Mouse (Mus musculus) hindbrain, postnatal 0 days (tissue): ENCODE results near the gene Map4k1. TPM values are rescaled to one million over a fixed set of nuclear protein-coding genes. Genes with fewer than 3 reads are reported as not detected.

Experiments used
- ATAC-seq: fragments of 200-750 bp; cut with Nextera tagmentation; 2 replicates; pipeline ENCODE4 v1.8.0; 2017; ENCODE audit warnings: mild to moderate bottlenecking, moderate TSS enrichment, moderate library complexity
- DNase-seq: peaks from one replicate; pipeline ENCODE4 v3.0.0-alpha.2; 2015; ENCODE audit warnings: low spot score
- H3K27ac ChIP-seq: fragments of 300-500 bp; sonication (generic); 2 replicates; pipeline ENCODE4 v1.5.1; 2014; ENCODE audit warnings: mild to moderate bottlenecking
- H3K27me3 ChIP-seq: fragments of 300-500 bp; sonication (generic); 2 replicates; pipeline ENCODE4 v1.6.1; 2014; ENCODE audit warnings: low read length, mixed read lengths; ENCODE audit not compliant: insufficient read depth
- H3K36me3 ChIP-seq: fragments of 300-500 bp; sonication (generic); 2 replicates; pipeline ENCODE4 v1.6.1; 2014; ENCODE audit warnings: low read length, mixed read lengths; ENCODE audit not compliant: insufficient read depth
- H3K4me1 ChIP-seq: fragments of 300-500 bp; sonication (generic); 2 replicates; pipeline ENCODE4 v1.6.1; 2014; ENCODE audit warnings: antibody characterized with exemption, low read length, mixed read lengths; ENCODE audit not compliant: insufficient read depth
- H3K4me2 ChIP-seq: fragments of 300-500 bp; sonication (generic); 2 replicates; pipeline ENCODE4 v1.6.1; 2014; ENCODE audit warnings: low read depth, mild to moderate bottlenecking, low read length, moderate library complexity, mixed read lengths
- H3K4me3 ChIP-seq: fragments of 300-500 bp; sonication (generic); 2 replicates; pipeline ENCODE4 v1.5.1; 2014; ENCODE audit warnings: low read length
- H3K9ac ChIP-seq: fragments of 300-500 bp; sonication (generic); replicated peaks from 2 replicates; pipeline ENCODE4 v1.6.1; 2014; ENCODE audit warnings: mild to moderate bottlenecking, low read length, moderate library complexity, mixed read lengths
- H3K9me3 ChIP-seq: fragments of 300-500 bp; sonication (generic); 2 replicates; pipeline ENCODE4 v1.6.1; 2016; ENCODE audit warnings: low read length, mixed read lengths
- CTCF ChIP-seq: IDR thresholded peaks from 2 replicates; pipeline ENCODE4 v1.5.1; 2016; ENCODE audit warnings: antibody characterized with exemption, control low read depth, low read depth
- WGBS: fragments of 180-500 bp; shearing (Covaris S2); extraction: QIAGEN DNeasy Blood & Tissue Kit; methylation state at CpG from one replicate; pipeline ENCODE4 v1.1.7; 2014; 5-methylcytosine and 5-hydroxymethylcytosine counted together
- polyA plus RNA-seq: library from polyadenylated mRNA; unstranded; fragments of >200 nt; fragmentation: Nextera tagmentation; extraction: Ambion mirVana; gene quantifications from 2 replicates; pipeline ENCODE4 v1.2.1, GENCODE M21; 2015
- total RNA-seq: library from RNA; depleted of rRNA; stranded (reverse); fragments of >200 nt; gene quantifications from 2 replicates; pipeline ENCODE4 v1.2.3, GENCODE M21; 2014

Gene Map4k1
- total and polyA plus RNA-seq, 2 experiments from 2014 or later: 5.8 to 15.0 TPM

DNA sequence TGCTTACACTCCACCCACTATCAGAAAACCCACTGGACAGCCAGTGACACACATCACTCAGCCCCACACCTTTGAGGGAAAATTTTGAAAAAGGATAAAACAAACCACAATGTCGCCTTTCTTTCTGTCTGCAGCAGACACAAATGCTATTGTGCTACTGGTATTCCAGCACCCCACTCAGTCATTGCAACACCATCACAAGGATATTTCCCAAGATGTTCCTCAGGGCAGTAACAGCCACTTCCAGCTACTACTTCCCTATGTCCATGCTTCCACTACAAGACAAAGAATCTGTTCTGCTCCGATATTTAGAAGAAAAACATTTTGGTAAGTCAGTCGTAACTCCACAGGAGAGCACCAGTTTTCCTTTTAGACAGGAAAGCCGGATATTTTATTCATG, 27.1 kb upstream of the Map4k1 start:
- 63% methylated on average over 4 of the region's 4 CpGs for WGBS
- no peak overlapping the region for H3K4me3 ChIP-seq
- DNase-seq: no peak
- no peaks in the 10 kb centered on the region for H3K36me3 ChIP-seq
- no peak overlapping the region for H3K4me2 ChIP-seq
- H3K9ac ChIP-seq: no peak overlapping the region
- TF ChIP-seq CTCF: no peak
- ATAC-seq: no peak
- peaks cover 20% of the 10 kb centered on the region; the same call in 1 of the 2 replicates for H3K4me1 ChIP-seq
- H3K27me3 ChIP-seq: no peaks in the 10 kb centered on the region
- peak overlapping the region; percentile 26; the same call in 1 of the 2 replicates for H3K27ac ChIP-seq
- H3K9me3 ChIP-seq: no peaks in the 10 kb centered on the region

DNA sequence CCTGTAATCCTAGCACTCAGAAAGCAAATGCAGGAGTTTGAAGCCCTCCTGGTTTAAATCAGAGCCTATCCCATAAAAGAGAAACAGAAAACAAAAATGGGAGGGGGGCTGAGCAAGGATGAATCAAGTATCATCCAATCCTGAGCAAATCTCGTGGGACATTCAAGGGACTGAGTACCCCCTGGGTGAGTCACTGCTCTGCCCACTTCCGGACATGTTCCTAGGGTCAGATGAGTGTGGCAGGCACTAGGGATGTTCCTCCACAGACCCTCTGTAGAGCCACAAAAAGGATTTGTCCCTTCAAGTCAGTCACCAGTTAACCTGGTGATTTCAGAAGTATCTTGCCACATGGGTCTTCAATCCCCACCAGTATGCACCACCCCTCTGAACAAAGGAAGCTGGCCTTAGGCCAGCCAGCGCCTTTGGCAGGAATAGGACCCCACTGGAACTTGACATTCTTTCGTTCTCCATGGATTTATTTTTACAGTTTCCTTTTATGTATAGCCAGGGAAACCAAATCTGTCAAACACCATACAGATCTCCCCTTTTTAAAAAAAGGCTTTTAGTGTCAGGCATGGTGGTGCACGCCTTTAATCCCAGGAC, 26.5 kb upstream of the Map4k1 start:
- no peaks in the 10 kb centered on the region for H3K36me3 ChIP-seq
- H3K27ac ChIP-seq: peak overlapping the region; percentile 26; the same call in 1 of the 2 replicates
- H3K4me2 ChIP-seq: no peak overlapping the region
- H3K9ac ChIP-seq: no peak overlapping the region
- ATAC-seq (0 out of 2 replicates have a peak, but pooled peaks have one; percentile 63), DNase-seq (peak; percentile 52)
- no peaks in the 10 kb centered on the region for H3K9me3 ChIP-seq
- WGBS: 27% methylated on average over 5 of the region's 5 CpGs
- H3K4me1 ChIP-seq: peaks cover 26% of the 10 kb centered on the region
- H3K27me3 ChIP-seq: no peaks in the 10 kb centered on the region
- TF ChIP-seq CTCF: no peak
- H3K4me3 ChIP-seq: no peak overlapping the region

DNA sequence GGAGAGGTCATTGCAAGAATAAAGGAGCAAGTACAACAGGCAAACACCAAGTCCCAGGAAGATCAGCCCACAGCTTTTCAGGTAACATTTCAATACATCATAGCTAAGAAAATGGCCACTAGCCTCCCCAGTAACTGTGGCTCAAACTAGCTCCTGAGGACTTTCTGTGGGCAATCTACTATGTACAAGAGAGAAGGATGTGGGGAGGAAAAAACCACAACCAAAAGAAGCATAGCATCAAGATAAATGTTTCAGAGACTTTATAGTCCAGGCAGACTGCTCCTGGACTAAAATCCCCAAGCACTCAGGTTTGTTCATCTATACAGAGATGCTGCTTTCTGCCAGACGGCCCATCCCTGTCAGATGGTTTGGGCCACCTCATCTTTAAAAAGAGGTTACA, 25.6 kb upstream of the Map4k1 start:
- Histone ChIP-seq H3K27ac (no peak overlapping the region), H3K9ac (no peak overlapping the region), H3K4me1 (peaks cover 32% of the 10 kb centered on the region), H3K27me3 (no peaks in the 10 kb centered on the region), H3K9me3 (no peaks in the 10 kb centered on the region), H3K4me3 (no peak overlapping the region), H3K4me2 (no peak overlapping the region), H3K36me3 (no peaks in the 10 kb centered on the region)
- 97% methylated on average over 1 of the region's 1 CpGs for WGBS
- DNase-seq: no peak
- no peak for TF ChIP-seq CTCF
- no peak for ATAC-seq

DNA sequence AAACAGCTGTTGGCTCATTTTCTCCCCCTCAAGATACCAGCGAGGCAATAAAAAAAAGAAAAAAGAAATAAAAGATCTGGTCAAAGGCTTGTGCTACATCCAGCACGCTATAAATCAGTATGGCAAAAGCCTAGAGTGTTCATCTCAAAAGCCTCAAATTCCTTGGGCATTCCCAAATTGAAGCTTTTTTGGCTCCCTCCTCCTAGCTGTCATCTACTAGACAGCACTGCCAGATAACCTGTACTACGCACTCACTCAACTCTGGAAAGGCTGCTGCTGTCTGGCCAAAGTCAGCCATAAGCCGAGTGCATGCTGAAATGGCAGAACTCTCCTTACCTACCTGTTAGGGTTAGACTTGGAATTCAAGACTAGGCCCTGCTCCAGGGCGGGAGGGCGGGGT, 24.6 kb upstream of the Map4k1 start:
- 77% methylated on average over 6 of the region's 6 CpGs for WGBS
- H3K27me3 ChIP-seq: no peaks in the 10 kb centered on the region
- no peak overlapping the region for H3K4me2 ChIP-seq
- ATAC-seq: no peak
- H3K4me1 ChIP-seq: peaks cover 30% of the 10 kb centered on the region
- no peak overlapping the region for H3K4me3 ChIP-seq
- no peaks in the 10 kb centered on the region for H3K9me3 ChIP-seq
- no peaks in the 10 kb centered on the region for H3K36me3 ChIP-seq
- TF ChIP-seq CTCF: no peak
- DNase-seq: no peak
- H3K27ac ChIP-seq: no peak overlapping the region
- H3K9ac ChIP-seq: no peak overlapping the region

DNA sequence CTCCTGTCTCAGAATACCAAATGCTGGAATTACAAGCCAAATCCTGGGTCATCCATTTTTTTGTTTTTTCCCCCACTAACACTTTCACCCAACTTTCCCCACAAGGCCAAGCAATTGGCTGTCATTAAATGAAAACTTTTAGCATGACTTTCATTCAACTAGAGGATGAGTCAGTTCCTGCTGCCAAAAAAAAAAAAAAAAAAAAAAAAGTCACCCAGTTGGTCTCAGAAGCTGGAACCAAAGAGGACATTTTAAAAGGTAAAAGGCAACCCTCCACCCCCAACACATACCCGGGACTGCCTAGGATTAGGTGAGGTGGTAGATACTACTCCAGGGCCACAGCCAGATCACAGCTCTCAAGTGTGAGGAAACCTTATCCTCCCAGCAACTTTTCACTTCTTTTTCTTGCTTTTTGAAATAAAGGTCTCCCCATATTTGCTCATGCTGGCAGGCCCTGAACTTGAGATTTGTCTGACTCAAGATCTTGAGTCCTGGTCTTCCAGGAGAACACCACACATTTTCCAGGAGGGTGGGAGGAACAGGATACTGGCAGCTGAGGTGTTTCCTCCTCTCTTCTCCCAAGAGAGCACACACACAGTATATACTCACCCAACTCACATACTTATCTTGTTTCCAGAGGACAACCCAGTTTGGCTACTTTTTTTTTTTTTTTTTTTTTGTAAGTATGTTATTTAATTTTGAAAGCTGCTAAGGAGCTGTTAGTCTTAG, 23.7 kb upstream of the Map4k1 start:
- Histone ChIP-seq H3K4me3 (no peak overlapping the region), H3K9ac (no peak overlapping the region), H3K4me1 (peaks cover 27% of the 10 kb centered on the region), H3K27ac (no peak overlapping the region), H3K27me3 (no peaks in the 10 kb centered on the region), H3K36me3 (no peaks in the 10 kb centered on the region), H3K4me2 (no peak overlapping the region), H3K9me3 (no peaks in the 10 kb centered on the region)
- ATAC-seq (no peak), DNase-seq (no peak)
- WGBS: 77% methylated on average over 1 of the region's 1 CpGs
- TF ChIP-seq CTCF: no peak

DNA sequence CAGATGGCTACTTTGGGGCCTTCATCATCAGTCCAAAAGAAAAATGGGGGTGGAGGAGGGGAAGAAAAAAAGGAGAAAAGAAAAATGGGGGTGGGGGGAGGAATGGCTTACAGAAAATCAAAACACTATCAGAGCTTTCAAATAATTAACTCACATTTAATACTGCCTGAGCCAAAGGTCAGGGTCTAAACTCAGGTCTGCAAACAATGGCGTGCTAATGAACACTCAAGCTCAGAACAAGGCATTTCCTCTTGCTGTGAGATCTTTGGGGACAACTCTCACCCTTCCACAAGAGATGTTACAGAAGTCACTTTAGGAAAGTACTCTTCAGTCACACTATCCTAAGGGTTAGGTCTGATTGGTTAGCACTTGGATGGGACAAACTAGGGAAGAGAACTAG, 23.1 kb upstream of the Map4k1 start:
- Histone ChIP-seq H3K27me3 (no peaks in the 10 kb centered on the region), H3K36me3 (no peaks in the 10 kb centered on the region), H3K9ac (no peak overlapping the region), H3K4me1 (peaks cover 23% of the 10 kb centered on the region), H3K4me3 (no peak overlapping the region), H3K27ac (no peak overlapping the region), H3K4me2 (peak overlapping the region; percentile 83; the same call in 1 of the 2 replicates), H3K9me3 (no peaks in the 10 kb centered on the region)
- WGBS: 69% methylated on average over 1 of the region's 1 CpGs
- ATAC-seq: no peak
- no peak for TF ChIP-seq CTCF
- DNase-seq: no peak
